Mouse (Mus musculus) heart, postnatal 14 days (tissue): ENCODE data around the gene Nans. TPM values are rescaled to one million over a fixed set of nuclear protein-coding genes. Genes with fewer than 3 reads are reported as not detected.
A peak's percentile ranks its signal among the peaks of the same experiment; 100 is the strongest.

Experiments used
- DNase-seq, 2 experiments: peaks; one replicate each; pipeline ENCODE4 v3.0.0; 2021 to 2022
- intact Hi-C: fragments of 180-260 bp; cut with DNase I; formaldehyde crosslinking; loops from one replicate; pipeline ENCODE4 v1.15.1; 2025
- total RNA-seq, 2 experiments: library from RNA; stranded (reverse); gene quantifications; 2 replicates each; pipeline ENCODE4 v1.2.3; 2021

The Nans gene
- total RNA-seq, 2 experiments from 2014 or later, result 17.5 to 21.4 TPM

- no peak for DNase-seq
Measured at GRCm38 (mm10) chr4:46526226-46526625, 37.2 kb downstream of the Nans start.

DNA sequence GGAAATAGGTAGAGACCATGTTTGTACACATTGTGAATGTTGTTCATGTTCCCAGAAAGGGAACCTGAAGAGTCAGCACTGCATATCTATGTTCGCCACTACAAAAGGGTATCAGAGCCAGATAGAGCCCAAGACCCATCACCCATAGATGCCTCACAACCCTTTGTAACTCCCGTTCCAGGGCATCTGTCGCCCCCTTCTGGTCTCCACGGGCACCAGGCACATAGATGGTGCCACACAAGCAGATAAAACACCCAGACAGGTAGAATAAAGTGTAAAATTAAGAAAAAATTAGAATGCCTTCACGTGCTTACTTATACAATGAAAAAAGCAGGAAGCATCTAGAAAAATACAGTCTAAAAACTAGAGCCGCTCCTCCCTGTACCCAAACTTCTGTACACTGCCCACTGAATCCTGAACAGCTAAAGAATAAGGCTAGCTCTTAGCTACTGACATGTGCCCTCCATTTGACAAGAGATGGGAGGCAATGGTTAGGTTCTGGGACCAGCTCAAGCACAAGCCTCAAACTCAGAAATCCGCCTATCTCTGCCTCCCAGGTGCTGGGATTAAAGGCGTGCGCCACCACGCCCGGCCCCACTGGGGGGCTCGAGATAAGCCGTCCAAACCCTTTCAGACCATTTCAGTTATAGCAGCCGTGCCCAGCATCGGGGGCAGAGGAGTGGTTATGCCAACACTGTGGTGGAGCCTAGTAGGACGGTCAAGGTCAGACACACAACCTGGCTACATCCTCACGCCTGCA, 37.9 kb downstream of the Nans start:
- intact Hi-C loops, result no loop called here
- DNase-seq, result no peak

More at GRCm38 (mm10) chr4:46526226-46526625, 37.2 kb downstream of the Nans start:
- intact Hi-C loops, result no loop called here

GRCm38 (mm10) chr4:46527558-46527926, 38.5 kb downstream of the Nans start:
- DNase-seq, result peak in 1 of 2 experiments; percentile 25
- intact Hi-C loops, result no loop called here

- intact Hi-C loops, result no loop called here
- no peak for DNase-seq
Measured at GRCm38 (mm10) chr4:46529722-46530121, 40.7 kb downstream of the Nans start.

DNA sequence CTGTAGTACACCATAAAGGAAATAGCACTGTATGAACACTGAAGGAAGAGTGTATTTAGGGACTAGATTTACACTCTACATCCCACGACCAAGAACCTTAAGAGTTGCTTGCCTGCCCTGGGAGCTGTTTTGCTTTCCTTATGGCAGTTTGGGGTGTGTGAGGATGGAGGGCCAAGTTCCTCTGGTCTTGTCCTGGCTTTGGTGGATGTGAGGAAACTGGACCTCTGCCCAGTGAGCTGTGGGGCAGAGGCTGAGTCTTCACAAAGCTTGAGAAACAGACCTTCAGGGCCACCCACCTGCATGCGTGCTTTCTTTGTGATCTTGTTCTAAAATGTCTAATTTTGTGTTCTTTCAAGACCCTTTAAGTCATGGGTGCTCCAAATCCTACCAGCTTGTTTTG, 43.5 kb downstream of the Nans start:
- intact Hi-C loops, result no loop called here
- DNase-seq, result no peak

GRCm38 (mm10) chr4:46532926-46533325, 43.9 kb downstream of the Nans start:
- no peak for DNase-seq
- intact Hi-C loops, result no loop called here

DNA sequence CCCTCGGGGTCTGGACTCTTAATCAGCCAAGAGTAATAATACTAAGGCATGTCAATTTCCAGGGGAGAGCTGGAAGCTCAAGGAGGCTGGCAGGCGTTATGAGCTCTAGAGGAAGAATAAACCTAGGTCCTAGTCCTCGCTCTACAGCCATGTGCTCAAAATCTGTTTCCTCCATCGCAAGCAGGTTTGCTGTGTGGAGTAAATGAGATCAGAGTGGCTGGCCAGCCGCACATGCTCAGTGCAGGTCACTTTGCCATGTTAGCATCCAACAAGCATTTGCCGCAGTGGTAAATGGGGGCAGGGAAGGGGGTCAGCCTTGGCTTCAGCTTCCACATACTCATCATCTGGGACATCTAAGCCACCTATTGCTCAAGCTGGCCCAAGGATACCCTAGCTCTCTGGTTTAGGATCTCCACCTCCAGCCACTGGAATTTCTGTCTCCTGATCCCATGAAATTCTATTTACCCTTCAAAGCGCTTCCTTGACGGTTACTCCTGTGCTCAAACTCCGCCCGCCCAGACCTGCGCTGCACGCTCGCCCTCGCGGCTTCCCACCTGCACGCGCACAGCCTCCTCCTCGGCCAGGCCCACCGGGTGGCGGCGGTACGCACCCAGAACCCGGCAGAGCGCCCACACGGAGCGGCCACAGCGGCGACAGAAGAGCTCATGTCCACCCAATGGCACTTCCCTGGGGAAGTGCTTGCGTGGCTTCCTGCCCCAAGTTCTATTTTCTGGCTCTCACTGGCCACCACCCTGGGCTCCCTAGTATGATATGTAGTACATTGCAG, 45.1 kb downstream of the Nans start:
- intact Hi-C loops, result no loop called here
- DNase-seq, result peak; percentile 22 to 25

DNA sequence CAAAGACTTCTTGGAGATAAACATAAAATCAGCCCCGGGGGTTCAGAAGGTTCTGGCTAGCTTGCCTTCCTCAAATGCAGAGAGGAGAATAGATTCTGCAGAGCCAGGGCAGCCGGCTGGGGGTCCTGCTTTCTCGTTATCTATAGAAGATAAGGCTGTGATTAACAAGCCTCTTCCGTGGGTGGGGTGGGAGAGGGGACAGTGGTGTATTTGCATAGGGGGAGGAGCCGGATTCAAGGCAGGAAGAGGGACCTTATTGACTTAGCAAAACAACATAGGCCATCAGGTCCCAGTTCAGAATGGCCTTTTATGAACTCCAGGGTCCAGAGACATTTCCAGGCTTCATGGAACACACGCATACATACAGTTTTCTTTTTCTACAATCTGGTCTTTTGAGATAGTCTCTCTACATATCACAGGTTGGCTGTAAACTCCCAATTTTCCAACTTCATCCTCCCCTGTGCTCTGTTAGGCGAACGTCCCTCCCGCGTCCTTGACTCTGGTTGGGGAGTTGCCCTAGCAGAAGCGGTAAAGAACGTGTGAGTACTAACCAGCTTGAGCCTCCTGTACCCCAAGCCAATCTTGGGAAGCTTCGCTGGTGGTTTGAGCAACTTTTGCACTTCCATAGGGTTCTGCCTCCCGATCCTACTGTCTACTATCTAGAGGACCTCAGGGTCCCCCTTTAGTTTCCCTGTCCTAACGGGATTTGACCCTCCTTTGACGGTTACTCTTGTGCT, 46.2 kb downstream of the Nans start:
- intact Hi-C loops, result no loop called here
- DNase-seq, result no peak

DNA sequence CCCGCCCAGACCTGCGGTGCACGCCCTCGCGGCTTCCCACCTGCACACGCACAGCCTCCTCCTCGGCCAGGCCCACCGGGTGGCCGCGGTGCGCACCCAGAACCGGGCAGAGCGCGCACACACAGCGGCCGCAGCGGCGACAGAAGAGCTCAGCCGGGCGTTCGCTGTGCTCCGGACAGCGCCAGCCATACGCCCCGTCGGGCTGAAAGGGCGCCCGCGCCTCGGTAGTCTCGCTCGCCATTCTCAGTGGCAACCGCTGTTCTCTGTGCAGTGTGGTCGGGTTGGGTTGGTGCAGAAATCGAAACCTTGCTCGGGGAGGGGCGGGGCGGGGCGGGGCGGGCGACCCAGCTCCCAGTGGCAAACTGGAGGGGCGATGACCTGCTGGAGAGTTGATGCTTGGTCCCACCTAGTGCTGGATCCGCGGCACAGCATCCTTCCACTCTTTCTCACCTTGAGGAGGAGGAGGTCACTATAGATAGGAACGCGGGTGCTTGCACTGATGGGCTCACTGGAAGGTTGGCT, 46.9 kb downstream of the Nans start, which contains the start of gene Trim14:
Trim14 (minus strand) TSS at position 302 of the 522 bp plus-strand sequence.
- DNase-seq, result peak; percentile 29 to 30
- intact Hi-C loops, result no loop called here

DNA sequence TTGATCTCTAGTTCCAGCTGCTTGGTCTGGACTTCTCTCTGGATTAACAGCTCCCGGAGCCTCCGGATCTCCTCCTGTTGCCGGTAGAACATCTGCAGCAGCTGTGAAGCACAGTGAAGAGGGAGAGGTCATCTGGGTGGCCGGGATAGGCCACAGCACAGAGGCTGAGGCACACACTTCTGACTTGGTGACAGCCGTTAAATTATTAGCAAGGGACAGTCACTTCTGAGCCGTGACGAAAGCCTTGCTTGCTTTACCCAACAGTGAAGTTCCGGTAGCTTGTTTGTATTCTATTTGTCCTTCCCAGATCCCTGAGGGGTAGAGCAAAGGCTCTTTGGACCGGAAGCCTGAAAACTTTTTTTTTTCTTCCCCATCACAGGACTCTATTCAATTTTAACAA, 50.1 kb downstream of the Nans start:
- no peak for DNase-seq
- intact Hi-C loops, result no loop called here

DNA sequence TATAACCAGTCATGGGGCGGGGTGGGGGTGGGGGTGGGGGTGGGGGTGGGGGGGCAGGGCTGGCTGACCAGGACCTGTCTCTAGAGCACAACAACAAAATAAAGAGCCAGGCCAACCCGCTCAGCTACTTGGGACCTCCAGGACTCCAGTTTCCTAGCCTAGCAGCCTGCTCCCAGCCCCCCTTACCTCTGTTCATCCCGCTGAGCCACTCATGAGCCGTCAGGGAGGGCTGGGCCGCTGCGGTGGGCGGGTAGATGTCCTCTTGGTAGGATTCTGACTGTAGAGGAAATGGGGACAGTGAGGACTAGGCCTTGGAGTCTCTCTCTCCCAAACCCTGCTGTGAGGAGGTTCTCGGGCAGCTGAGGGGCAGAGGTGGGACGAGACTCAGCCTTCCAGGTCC, 52.7 kb downstream of the Nans start:
- intact Hi-C loops, result no loop called here
- DNase-seq, result no peak

DNA sequence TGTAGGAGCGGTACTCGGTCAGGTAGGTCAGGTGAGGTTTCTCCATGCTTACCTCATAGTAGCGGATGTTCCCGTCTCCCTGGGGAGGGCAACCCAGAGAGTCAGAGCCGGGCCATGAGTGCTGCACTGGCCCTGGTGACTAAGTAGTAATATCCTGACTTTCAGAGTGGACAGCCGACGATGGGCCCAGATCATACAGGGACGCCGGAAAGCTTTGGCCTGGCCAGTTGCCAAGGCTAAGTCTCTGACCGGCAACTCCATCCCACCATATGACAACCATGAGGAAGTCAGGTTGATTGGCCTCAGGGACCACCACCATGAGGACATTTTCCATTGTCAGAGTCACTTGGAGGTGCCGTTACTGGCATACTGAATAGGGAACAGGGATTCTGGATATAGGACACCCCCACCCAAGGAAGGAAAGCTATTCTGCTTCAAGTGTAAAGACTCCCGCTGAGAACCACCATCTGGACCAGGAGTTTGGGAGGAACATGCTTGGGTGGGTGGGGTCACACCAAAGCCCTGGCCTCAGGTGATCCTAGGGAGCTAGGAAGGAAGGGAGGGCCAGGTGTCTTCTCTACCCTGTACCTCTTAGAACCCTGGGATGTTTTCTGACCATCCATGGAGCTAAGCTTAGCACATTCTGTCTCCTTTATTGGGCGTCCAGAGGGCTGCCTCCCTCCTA, 54.5 kb downstream of the Nans start:
- intact Hi-C loops, result no loop called here

GRCm38 (mm10) chr4:46544313-46544712, 55.3 kb downstream of the Nans start:
- peak in 1 of 2 experiments; percentile 25 for DNase-seq
- intact Hi-C loops, result no loop called here

More for the DNA sequence above, 54.5 kb downstream of the Nans start:
- no peak for DNase-seq

DNA sequence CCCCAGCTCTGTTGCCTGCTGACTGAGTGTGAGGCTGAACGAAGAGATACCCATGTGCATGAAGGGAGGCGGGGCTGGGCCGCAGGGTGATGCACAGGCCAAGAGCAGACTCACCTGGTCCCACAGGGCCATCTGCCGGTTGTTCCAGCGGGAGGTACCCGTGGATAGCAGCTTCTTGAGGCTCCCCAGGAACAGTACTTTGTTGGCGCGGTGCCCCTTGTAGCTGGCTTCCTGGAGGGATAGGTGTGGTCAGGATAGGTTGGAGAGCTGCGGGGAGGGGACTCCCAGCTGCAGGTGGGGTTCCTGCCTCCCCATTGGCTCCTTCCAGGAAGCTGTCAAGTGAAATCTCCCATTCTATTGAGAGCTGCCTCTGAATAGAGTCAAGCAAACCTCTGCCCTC, 56.5 kb downstream of the Nans start:
- intact Hi-C loops, result no loop called here
- no peak for DNase-seq

GRCm38 (mm10) chr4:46546709-46547108, 57.7 kb downstream of the Nans start:
- intact Hi-C loops, result no loop called here
- no peak for DNase-seq

DNA sequence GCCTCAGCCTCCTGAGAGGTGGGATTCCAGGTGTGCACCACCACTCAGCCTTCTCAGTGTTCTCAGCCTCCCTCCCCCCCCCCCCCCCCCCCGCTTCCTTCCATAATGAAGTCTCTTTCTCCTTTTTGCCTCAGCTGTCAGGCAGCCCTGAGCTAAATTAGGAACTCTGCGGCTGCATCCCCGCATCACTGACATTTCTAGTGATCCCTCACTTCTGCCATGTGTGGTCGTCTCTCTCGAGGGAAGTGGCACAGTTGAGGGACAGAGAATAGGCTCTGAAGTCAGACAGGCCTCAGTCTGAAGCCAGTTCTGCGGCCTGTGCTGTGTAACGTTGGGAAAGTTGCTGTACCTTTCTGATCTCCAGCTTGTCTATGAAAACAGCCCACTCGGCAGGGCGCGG, 60.9 kb downstream of the Nans start:
- no peak for DNase-seq
- intact Hi-C loops, result no loop called here

DNA sequence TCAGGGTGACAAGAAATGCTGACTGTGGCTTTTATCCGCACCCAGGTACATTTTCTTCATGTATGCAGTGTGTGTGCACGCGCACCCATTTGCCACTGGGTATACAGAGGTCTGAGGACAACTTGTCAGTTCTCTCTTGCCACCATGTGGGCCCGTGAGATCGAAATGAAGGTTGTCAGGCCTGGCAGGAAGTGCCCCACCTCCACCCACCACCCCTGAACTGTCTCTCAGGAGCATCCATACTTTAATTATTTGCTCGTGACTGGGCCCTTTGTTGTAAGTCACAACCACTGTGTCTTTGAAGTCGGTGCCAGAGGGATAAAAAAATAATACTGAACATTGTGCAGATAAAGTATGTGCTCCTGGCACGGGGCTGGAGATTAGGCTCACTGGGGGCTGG, 61.4 kb downstream of the Nans start:
- intact Hi-C loops, result no loop called here
- no peak for DNase-seq
